Mouse (Mus musculus): Measurements from ENCODE around the gene Cfap300. TPM values are rescaled to one million over a fixed set of nuclear protein-coding genes. Genes with fewer than 3 reads are reported as not detected.

Cfap300 gene
- not detected in 4 replicates for total RNA-seq (2023; ENCODE audit: inconsistent age)

DNA sequence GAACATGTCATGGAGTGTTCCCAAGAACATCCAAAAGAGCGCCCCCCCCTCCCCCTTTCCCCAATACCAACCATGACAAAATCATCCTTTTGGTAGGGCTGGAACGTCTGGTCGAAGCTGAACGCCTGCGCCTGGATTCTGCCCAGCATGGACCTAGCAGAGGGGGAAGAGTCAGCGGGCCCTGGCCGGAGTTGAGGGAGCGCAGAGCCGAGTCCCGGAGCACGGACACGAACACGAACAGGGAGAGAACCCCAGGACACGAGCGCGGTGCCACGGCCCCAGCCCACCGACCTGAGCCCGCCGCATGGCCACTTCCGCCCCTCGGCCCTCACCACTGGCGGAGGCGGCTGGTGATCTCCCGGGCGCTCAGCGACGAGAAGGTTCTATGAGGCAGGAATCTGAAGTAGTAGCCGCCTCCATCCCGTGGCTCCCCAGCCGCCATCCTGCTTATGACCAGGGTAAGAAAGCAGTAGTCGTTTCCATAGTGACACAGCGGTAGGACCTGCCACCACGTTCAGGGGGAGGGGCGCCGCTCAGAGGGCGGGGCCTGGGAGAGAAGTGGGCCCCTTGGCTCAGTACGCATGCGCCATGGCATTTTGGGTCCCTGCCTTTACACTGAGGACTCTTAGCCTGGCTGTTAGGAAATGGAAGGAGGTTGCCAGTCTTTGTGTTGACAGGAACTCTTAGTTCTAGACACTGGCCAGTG lies at the start of gene Cfap300:
Gene Cfap300 (minus strand): TSS at position 486 of the 706 bp plus-strand sequence.

DNA sequence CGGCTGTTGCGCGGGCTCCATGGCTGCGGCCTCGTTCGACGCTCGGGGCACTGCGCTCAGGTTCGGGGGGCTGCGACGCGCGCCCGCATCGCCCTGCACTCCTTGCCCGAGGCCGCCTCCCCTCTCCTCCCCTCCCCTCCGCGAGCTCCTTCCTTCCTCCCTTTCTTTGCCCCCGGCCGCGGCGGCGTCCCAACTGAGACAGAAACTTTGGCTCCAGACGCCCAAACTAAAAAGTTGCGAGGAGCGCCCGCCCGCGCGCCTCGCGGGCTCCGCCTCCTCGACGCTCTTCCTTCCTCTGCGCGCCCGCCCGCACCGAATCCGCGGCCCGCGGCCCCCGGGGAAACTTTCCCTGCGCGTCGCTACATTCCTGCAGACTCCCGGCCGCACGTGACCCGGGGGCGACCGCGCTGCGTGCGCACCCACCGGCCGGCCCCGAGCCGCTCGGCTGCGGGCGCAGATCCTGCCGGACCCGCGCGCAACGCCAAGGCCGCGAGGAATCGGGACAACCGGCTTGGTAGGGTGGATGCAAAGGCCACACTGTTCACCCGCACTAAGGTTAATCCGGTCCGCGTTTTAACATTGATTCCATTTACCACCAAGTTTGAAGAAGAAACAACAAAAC lies 38.1 kb downstream of the Cfap300 start, which contains the start of gene Yap1:
Gene Yap1 (minus strand): TSS at position 227 of the 622 bp plus-strand sequence.

Other genes with a start within 250 kb of the Cfap300 start
- gene Birc2, start 205.8 kb downstream of the Cfap300 start, total RNA-seq (2023; ENCODE audit: inconsistent age): 125 to 145 TPM (median 131 TPM) in 4 replicates
- gene Birc3, start 169.6 kb downstream of the Cfap300 start, total RNA-seq (2023; ENCODE audit: inconsistent age): 575 to 764 TPM (median 732 TPM) in 4 replicates
- not detected in 4 replicates for gene Yap1, start 38.2 kb downstream of the Cfap300 start, total RNA-seq (2023; ENCODE audit: inconsistent age)
- 0.13 TPM in 1 of 4 replicates, not detected in the others for gene Cep126, start 91.5 kb upstream of the Cfap300 start, total RNA-seq (2023; ENCODE audit: inconsistent age)

Data from B cell, adult (primary cell).